Mouse (Mus musculus): ENCODE data around the gene Cep170.

Cep170 gene

GRCm38 (mm10) chr1:176826186-176826585 lies 12.3 kb upstream of the Cep170 start:
- in situ Hi-C loops (cut with MboI, MseI): no loop called here

- in situ Hi-C loops (cut with MboI, MseI): no loop called here
These were observed 11.2 kb upstream of the Cep170 start for GRCm38 (mm10) chr1:176825084-176825483.

GRCm38 (mm10) chr1:176824611-176825010 lies 10.7 kb upstream of the Cep170 start:
- in situ Hi-C loops (cut with MboI, MseI): loop anchor here (25.0 kb wide), 2 partner anchors 937 to 1137 kb away; partner anchors contain the start of genes Chml, Exo1, Opn3 and Wdr64

GRCm38 (mm10) chr1:176823889-176824288 lies 10.0 kb upstream of the Cep170 start:
- in situ Hi-C loops (cut with MboI, MseI): loop anchor here (25.0 kb wide), 2 partner anchors 937 to 1137 kb away; partner anchors contain the start of genes Chml, Exo1, Opn3 and Wdr64

- in situ Hi-C loops (cut with MboI, MseI): loop anchor here (25.0 kb wide), 2 partner anchors 936 to 1136 kb away; partner anchors contain the start of genes Chml, Exo1, Opn3 and Wdr64
These were observed 9.1 kb upstream of the Cep170 start for GRCm38 (mm10) chr1:176822949-176823348.

- in situ Hi-C loops (cut with MboI, MseI): loop anchor here (25.0 kb wide), 2 partner anchors 935 to 1135 kb away; partner anchors contain the start of genes Chml, Exo1, Opn3 and Wdr64
These were observed 8.1 kb upstream of the Cep170 start for GRCm38 (mm10) chr1:176821929-176822328.

GRCm38 (mm10) chr1:176818763-176819162 lies 4.9 kb upstream of the Cep170 start:
- in situ Hi-C loops (cut with MboI, MseI): loop anchor here (25.0 kb wide), 2 partner anchors 931 to 1131 kb away; partner anchors contain the start of genes Chml, Exo1, Opn3 and Wdr64

- in situ Hi-C loops (cut with MboI, MseI): loop anchor here (25.0 kb wide), 2 partner anchors 931 to 1131 kb away; partner anchors contain the start of genes Chml, Exo1, Opn3 and Wdr64
These were observed 4.3 kb upstream of the Cep170 start for GRCm38 (mm10) chr1:176818147-176818546.

- in situ Hi-C loops (cut with MboI, MseI): loop anchor here (25.0 kb wide), 2 partner anchors 929 to 1129 kb away; partner anchors contain the start of genes Chml, Exo1, Opn3 and Wdr64
These were observed 2.9 kb upstream of the Cep170 start for GRCm38 (mm10) chr1:176816728-176817127.

- in situ Hi-C loops (cut with MboI, MseI): loop anchor here (25.0 kb wide), 2 partner anchors 927 to 1127 kb away; partner anchors contain the start of genes Chml, Exo1, Opn3 and Wdr64
These were observed 760 bp upstream of the Cep170 start, which contains the start of gene Sdccag8 for GRCm38 (mm10) chr1:176814591-176815062. Gene Sdccag8, plus strand, starts transcription at chr1:176814660.

GRCm38 (mm10) chr1:176813292-176814035 lies 403 bp downstream of the Cep170 start:
- in situ Hi-C loops (cut with MboI, MseI): loop anchor here (25.0 kb wide), 2 partner anchors 926 to 1126 kb away; partner anchors contain the start of genes Chml, Exo1, Opn3 and Wdr64

- in situ Hi-C loops (cut with MboI, MseI): loop anchor here (25.0 kb wide), 2 partner anchors 925 to 1125 kb away; partner anchors contain the start of genes Chml, Exo1, Opn3 and Wdr64
These were observed 1.2 kb downstream of the Cep170 start for GRCm38 (mm10) chr1:176812491-176813291.

- in situ Hi-C loops (cut with MboI, MseI): loop anchor here (25.0 kb wide), 2 partner anchors 925 to 1125 kb away; partner anchors contain the start of genes Chml, Exo1, Opn3 and Wdr64
These were observed 2.0 kb downstream of the Cep170 start for GRCm38 (mm10) chr1:176811892-176812291.

GRCm38 (mm10) chr1:176810161-176810560 lies 3.7 kb downstream of the Cep170 start:
- in situ Hi-C loops (cut with MboI, MseI): loop anchor here (25.0 kb wide), 2 partner anchors 923 to 1123 kb away; partner anchors contain the start of genes Chml, Exo1, Opn3 and Wdr64

- in situ Hi-C loops (cut with MboI, MseI): loop anchor here (25.0 kb wide), 2 partner anchors 914 to 1114 kb away; partner anchors contain the start of genes Chml, Exo1, Opn3 and Wdr64
These were observed 13.0 kb downstream of the Cep170 start for GRCm38 (mm10) chr1:176800728-176801365.

GRCm38 (mm10) chr1:176798673-176799072 lies 15.2 kb downstream of the Cep170 start:
- in situ Hi-C loops (cut with MboI, MseI): loop anchor here (25.0 kb wide), 1 partner anchor 1164 kb away; no protein-coding TSS in a partner anchor

GRCm38 (mm10) chr1:176792175-176792574 lies 21.7 kb downstream of the Cep170 start:
- in situ Hi-C loops (cut with MboI, MseI): loop anchor here (25.0 kb wide), 1 partner anchor 1170 kb away; no protein-coding TSS in a partner anchor

GRCm38 (mm10) chr1:176789326-176789725 lies 24.5 kb downstream of the Cep170 start:
- in situ Hi-C loops (cut with MboI, MseI): loop anchor here (25.0 kb wide), 1 partner anchor 1173 kb away; no protein-coding TSS in a partner anchor

GRCm38 (mm10) chr1:176774533-176774932 lies 39.3 kb downstream of the Cep170 start:
- in situ Hi-C loops (cut with MboI, MseI): no loop called here

GRCm38 (mm10) chr1:176762295-176762694 lies 51.6 kb downstream of the Cep170 start:
- in situ Hi-C loops (cut with MboI, MseI): no loop called here

Data from T-helper 1 cell (primary cell).